Mouse (Mus musculus) monocyte, adult 5-6 weeks (primary cell): ENCODE results near the gene B630019K06Rik. TPM values are rescaled to one million over a fixed set of nuclear protein-coding genes. Genes with fewer than 3 reads are reported as not detected.
"Not testable (repeated sequence)": the region's sequence is repeated elsewhere in the genome, so short reads cannot be mapped to it uniquely, and the experiment has no call there.

Experiments used
- ATAC-seq: fragments of 153-309, 156-312 bp; replicated peaks from 2 replicates; pipeline ENCODE4 v1.8.0; 2017; ENCODE audit warnings: mild to moderate bottlenecking; ENCODE audit not compliant: low TSS enrichment, insufficient number of reproducible peaks, severe bottlenecking, poor library complexity, low FRiP score
- total RNA-seq: library from RNA; stranded (forward); fragments of 200-1000, 200-491, 200-594 nt; gene quantifications from 3 replicates; pipeline ENCODE4 v1.2.3, GENCODE M21; 2017

B630019K06Rik gene
- 0.48 to 1.2 TPM (median 0.49 TPM) in 3 replicates for total RNA-seq

- 0 out of 2 replicates have a peak, but pooled peaks have one; percentile 47 for ATAC-seq
Measured at GRCm38 (mm10) chrX:8892343-8893155, at the start of gene B630019K06Rik. Gene B630019K06Rik (plus strand): TSS chrX:8892382.

- ATAC-seq, result no peak
Measured at GRCm38 (mm10) chrX:8843694-8844093, 48.5 kb upstream of the B630019K06Rik start, which contains the start of gene Gm6592. Gene Gm6592 (plus strand): TSS chrX:8843994.

GRCm38 (mm10) chrX:8852486-8852885 is 39.7 kb upstream of the B630019K06Rik start:
- no peak for ATAC-seq

- ATAC-seq, result not testable (repeated sequence)
Measured at GRCm38 (mm10) chrX:8864331-8864730, 27.9 kb upstream of the B630019K06Rik start.

GRCm38 (mm10) chrX:8873953-8874352 is 18.2 kb upstream of the B630019K06Rik start, which contains the start of gene Gm5751:
Gene Gm5751 (plus strand): TSS chrX:8874253.
- ATAC-seq, result not testable (repeated sequence)

GRCm38 (mm10) chrX:8884336-8884735 is 7.8 kb upstream of the B630019K06Rik start:
- no peak for ATAC-seq

GRCm38 (mm10) chrX:8891975-8892342 is 223 bp upstream of the B630019K06Rik start:
- no peak for ATAC-seq

- no peak for ATAC-seq
Measured at GRCm38 (mm10) chrX:8893182-8893651, 1.0 kb downstream of the B630019K06Rik start.

GRCm38 (mm10) chrX:8900823-8901222 is 8.6 kb downstream of the B630019K06Rik start:
- ATAC-seq, result no peak

GRCm38 (mm10) chrX:8901906-8902472 is 9.8 kb downstream of the B630019K06Rik start:
- ATAC-seq, result no peak

GRCm38 (mm10) chrX:8921080-8921479 is 28.9 kb downstream of the B630019K06Rik start:
- ATAC-seq, result no peak

- ATAC-seq, result no peak
Measured at GRCm38 (mm10) chrX:8921813-8922607, 29.8 kb downstream of the B630019K06Rik start.

GRCm38 (mm10) chrX:8927308-8927707 is 35.1 kb downstream of the B630019K06Rik start:
- no peak for ATAC-seq

GRCm38 (mm10) chrX:8944041-8944440 is 51.9 kb downstream of the B630019K06Rik start:
- ATAC-seq, result no peak

Other genes with a start within 250 kb of the B630019K06Rik start
- not detected in 3 replicates for gene Ssxb8, start 201.5 kb upstream of the B630019K06Rik start, total RNA-seq
- gene Ssx9, start 143.9 kb upstream of the B630019K06Rik start, total RNA-seq, result not detected in 3 replicates
- not detected in 3 replicates for gene Ssxb5, start 88.7 kb upstream of the B630019K06Rik start, total RNA-seq
- gene Gm6592, start 48.4 kb upstream of the B630019K06Rik start, total RNA-seq, result not detected in 3 replicates
- gene Gm5751, start 18.1 kb upstream of the B630019K06Rik start, total RNA-seq, result not detected in 3 replicates
- gene Fthl17b, start 70.6 kb downstream of the B630019K06Rik start, total RNA-seq, result not detected in 3 replicates
- not detected in 3 replicates for gene Fthl17c, start 84.2 kb downstream of the B630019K06Rik start, total RNA-seq
- not detected in 3 replicates for gene Fthl17d, start 94.4 kb downstream of the B630019K06Rik start, total RNA-seq
- not detected in 3 replicates for gene Fthl17e, start 141.1 kb downstream of the B630019K06Rik start, total RNA-seq
- gene Fthl17f, start 170.6 kb downstream of the B630019K06Rik start, total RNA-seq, result not detected in 3 replicates
- gene 4930402K13Rik, start 212.2 kb downstream of the B630019K06Rik start, total RNA-seq, result not detected in 3 replicates